Mouse (Mus musculus): ENCODE measurements at regions not wholly inside any gene's neighbourhood (a gene's known extent, or its start where the extent isn't known, plus 50 kb on each side); places are given as distances from the start of the nearest gene placed in this dataset.

- 70% methylated on average over 6 of the region's 6 CpGs for WGBS
- H3K4me3 ChIP-seq, result no peak overlapping the region
- H3K27me3 ChIP-seq (ENCODE audit: control insufficient read depth, insufficient read depth, low read length), result no peaks in the 10 kb centered on the region
- H3K9ac ChIP-seq (ENCODE audit: low read depth, low read length), result no peak overlapping the region
- no peak for DNase-seq
- intact Hi-C loops (cut with DNase I), result no loop called here
- H3K79me2 ChIP-seq (replicated peaks; ENCODE audit: control insufficient read depth, insufficient read depth, low read length), result no peaks in the 10 kb centered on the region
- TF ChIP-seq CTCF (IDR thresholded peaks at IDR 0.05) (no peak), EP300 (IDR thresholded peaks at IDR 0.05; ENCODE audit: insufficient read depth, low read depth, low read length) (no peak), POLR2A (IDR thresholded peaks at IDR 0.05; ENCODE audit: insufficient read depth, low read depth, low read length) (no peak)
- H3K36me3 ChIP-seq (ENCODE audit: control insufficient read depth, insufficient read depth, low read length), result no peaks in the 10 kb centered on the region
- H3K4me1 ChIP-seq (ENCODE audit: control insufficient read depth, insufficient read depth, low read length), result no peaks in the 10 kb centered on the region
- no peak overlapping the region for H3K27ac ChIP-seq
These were observed 402.7 kb upstream of the Slc5a7 start for GRCm38 (mm10) chr17:54701346-54702108.

- H3K4me3 ChIP-seq, result no peak overlapping the region
- no peaks in the 10 kb centered on the region for H3K4me1 ChIP-seq (ENCODE audit: control insufficient read depth, insufficient read depth, low read length)
- H3K79me2 ChIP-seq (replicated peaks; ENCODE audit: control insufficient read depth, insufficient read depth, low read length), result no peaks in the 10 kb centered on the region
- no peaks in the 10 kb centered on the region for H3K36me3 ChIP-seq (ENCODE audit: control insufficient read depth, insufficient read depth, low read length)
- TF ChIP-seq CTCF (IDR thresholded peaks at IDR 0.05) (no peak), POLR2A (IDR thresholded peaks at IDR 0.05; ENCODE audit: insufficient read depth, low read depth, low read length) (no peak), EP300 (IDR thresholded peaks at IDR 0.05; ENCODE audit: insufficient read depth, low read depth, low read length) (no peak)
- intact Hi-C loops (cut with DNase I), result no loop called here
- H3K27ac ChIP-seq, result no peak overlapping the region
- no peak for DNase-seq
- no peaks in the 10 kb centered on the region for H3K27me3 ChIP-seq (ENCODE audit: control insufficient read depth, insufficient read depth, low read length)
- no peak overlapping the region for H3K9ac ChIP-seq (ENCODE audit: low read depth, low read length)
These were observed 395.8 kb upstream of the Slc5a7 start for GRCm38 (mm10) chr17:54694637-54695036.

GRCm38 (mm10) chr17:54685143-54686040 lies 386.6 kb upstream of the Slc5a7 start:
- H3K4me1 ChIP-seq (ENCODE audit: control insufficient read depth, insufficient read depth, low read length), result no peaks in the 10 kb centered on the region
- WGBS, result 56% methylated on average over 2 of the region's 2 CpGs
- H3K27ac ChIP-seq, result no peak overlapping the region
- no peaks in the 10 kb centered on the region for H3K27me3 ChIP-seq (ENCODE audit: control insufficient read depth, insufficient read depth, low read length)
- TF ChIP-seq EP300 (IDR thresholded peaks at IDR 0.05; ENCODE audit: insufficient read depth, low read depth, low read length) (no peak), POLR2A (IDR thresholded peaks at IDR 0.05; ENCODE audit: insufficient read depth, low read depth, low read length) (no peak)
- DNase-seq, result no peak
- no peak overlapping the region for H3K4me3 ChIP-seq
- H3K9ac ChIP-seq (ENCODE audit: low read depth, low read length), result no peak overlapping the region
- no peaks in the 10 kb centered on the region for H3K36me3 ChIP-seq (ENCODE audit: control insufficient read depth, insufficient read depth, low read length)
- intact Hi-C loops (cut with DNase I), result no loop called here
- H3K79me2 ChIP-seq (replicated peaks; ENCODE audit: control insufficient read depth, insufficient read depth, low read length), result no peaks in the 10 kb centered on the region

- intact Hi-C loops (cut with DNase I), result no loop called here
- no peaks in the 10 kb centered on the region for H3K79me2 ChIP-seq (replicated peaks; ENCODE audit: control insufficient read depth, insufficient read depth, low read length)
- no peak overlapping the region for H3K4me3 ChIP-seq
- WGBS, result 65% methylated on average over 2 of the region's 2 CpGs
- no peaks in the 10 kb centered on the region for H3K36me3 ChIP-seq (ENCODE audit: control insufficient read depth, insufficient read depth, low read length)
- H3K27me3 ChIP-seq (ENCODE audit: control insufficient read depth, insufficient read depth, low read length), result no peaks in the 10 kb centered on the region
- H3K9ac ChIP-seq (ENCODE audit: low read depth, low read length), result no peak overlapping the region
- DNase-seq, result no peak
- no peak for TF ChIP-seq CTCF (IDR thresholded peaks at IDR 0.05)
- TF ChIP-seq EP300 (IDR thresholded peaks at IDR 0.05; ENCODE audit: insufficient read depth, low read depth, low read length), result no peak
- TF ChIP-seq POLR2A (IDR thresholded peaks at IDR 0.05; ENCODE audit: insufficient read depth, low read depth, low read length), result no peak
- H3K4me1 ChIP-seq (ENCODE audit: control insufficient read depth, insufficient read depth, low read length), result no peaks in the 10 kb centered on the region
- H3K27ac ChIP-seq, result no peak overlapping the region
These were observed 379.3 kb upstream of the Slc5a7 start for GRCm38 (mm10) chr17:54678111-54678510.

GRCm38 (mm10) chr17:54669499-54669898 lies 370.7 kb upstream of the Slc5a7 start:
- Histone ChIP-seq H3K79me2 (replicated peaks; ENCODE audit: control insufficient read depth, insufficient read depth, low read length) (no peaks in the 10 kb centered on the region), H3K4me1 (ENCODE audit: control insufficient read depth, insufficient read depth, low read length) (no peaks in the 10 kb centered on the region), H3K4me3 (no peak overlapping the region), H3K27ac (no peak overlapping the region), H3K9ac (ENCODE audit: low read depth, low read length) (no peak overlapping the region), H3K27me3 (ENCODE audit: control insufficient read depth, insufficient read depth, low read length) (no peaks in the 10 kb centered on the region), H3K36me3 (ENCODE audit: control insufficient read depth, insufficient read depth, low read length) (no peaks in the 10 kb centered on the region)
- WGBS, result 84% methylated on average over 2 of the region's 2 CpGs
- TF ChIP-seq POLR2A (IDR thresholded peaks at IDR 0.05; ENCODE audit: insufficient read depth, low read depth, low read length), result no peak
- no peak for TF ChIP-seq EP300 (IDR thresholded peaks at IDR 0.05; ENCODE audit: insufficient read depth, low read depth, low read length)
- no peak for TF ChIP-seq CTCF (IDR thresholded peaks at IDR 0.05)
- no peak for DNase-seq
- intact Hi-C loops (cut with DNase I), result no loop called here

Data from heart, adult 2 months (tissue).